Mouse (Mus musculus) CD4-positive naive resting alpha-beta T cell, adult 57 days (primary cell): ENCODE measurements around the gene Ttc7b. TPM values are rescaled to one million over a fixed set of nuclear protein-coding genes. Genes with fewer than 3 reads are reported as not detected.

Experiments
- total RNA-seq: library from RNA; stranded (reverse); gene quantifications from one replicate; pipeline ENCODE4 v1.2.4, GENCODE M21; 2023

The Ttc7b gene
- total RNA-seq: 32.8 TPM

DNA sequence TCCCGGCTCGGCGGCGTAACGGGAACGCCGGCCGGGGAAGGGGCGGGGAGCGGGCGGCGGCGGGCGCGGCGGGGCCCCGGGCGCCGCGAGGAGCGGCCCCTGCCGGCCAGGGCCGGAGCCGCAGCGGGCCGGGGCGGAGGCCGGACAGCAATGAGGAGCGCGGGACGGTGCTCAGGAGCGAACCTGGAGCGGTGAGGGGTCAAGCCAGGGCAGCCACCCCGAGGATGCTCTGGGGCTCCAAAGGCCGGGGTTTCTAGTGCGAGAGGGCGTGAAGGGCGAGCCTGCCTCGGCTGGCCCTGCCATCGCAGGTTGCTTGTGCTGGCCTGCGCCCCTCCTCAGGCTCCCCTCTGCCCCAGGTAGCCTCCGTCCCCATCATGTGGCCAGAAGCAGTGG lies at the start of gene Ttc7b:
Gene Ttc7b, minus strand, starts transcription at position 33 of the 393 bp plus-strand sequence.

Other genes starting within 250 kb of the Ttc7b start
- 21.1 TPM for gene Rps6ka5, start 206.2 kb upstream of the Ttc7b start, total RNA-seq